ENCODE assay signal across 8 mouse cellular contexts in the genomic region with DNA sequence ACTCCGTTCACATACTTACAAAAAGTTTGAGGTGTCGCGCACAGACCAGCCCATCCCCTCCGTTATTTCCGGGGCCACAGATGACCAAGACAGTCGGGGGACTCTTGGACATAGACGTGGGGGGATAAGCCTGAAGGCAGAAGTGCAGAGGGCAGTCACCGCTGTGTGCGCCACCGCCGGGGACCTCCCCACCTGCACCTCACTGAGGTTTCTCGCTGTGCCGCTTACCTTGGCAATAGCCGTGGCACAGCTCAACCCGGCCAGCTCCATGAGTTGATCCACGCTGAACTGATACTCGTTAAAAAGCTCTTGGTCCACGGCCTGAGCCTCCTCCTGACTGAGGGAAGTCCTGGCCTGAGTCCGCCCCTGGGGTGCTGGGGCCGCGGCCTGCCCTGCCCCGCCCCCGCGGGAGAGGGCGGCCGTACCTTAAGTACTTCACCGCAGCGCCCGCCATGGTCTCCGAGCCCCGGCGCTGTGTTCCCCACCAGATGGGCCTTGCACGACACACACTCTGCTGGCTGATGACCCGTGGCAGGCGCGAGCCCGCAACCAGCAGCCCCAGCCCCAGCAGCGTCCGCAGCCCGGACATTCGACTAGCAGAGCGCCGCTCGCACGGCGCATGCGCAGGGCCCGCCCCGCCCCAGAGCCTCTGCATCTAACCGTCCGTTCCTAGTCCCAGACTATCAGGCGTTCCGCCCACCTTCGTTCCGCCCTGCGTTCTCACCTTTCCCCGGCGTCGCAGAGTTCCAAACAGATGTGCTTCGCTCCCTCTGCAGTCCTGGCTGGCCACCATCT. TPM values are rescaled to one million over a fixed set of nuclear protein-coding genes. Genes with fewer than 3 reads are reported as not detected.
DNase-seq lines count a peak whose midpoint lies in the region; ATAC-seq and TF ChIP-seq lines count a peak whose summit lies in the region.

A gene (minus strand): TSS at position 594 of the 795 bp plus-strand sequence.

- peak; percentile 95 for DNase-seq in brain, embryonic 14.5 days (ENCODE audit: low read depth)
- DNase-seq in liver, adult 2 months (ENCODE audit: extremely low read depth, low read depth, low spot score), result peak; percentile 79
- peak; percentile 91 for DNase-seq in splenic B cell, adult 2 months (ENCODE audit: low read depth, low spot score)

- ATAC-seq in heart, embryonic 11.5 days (replicated peaks; ENCODE audit: insufficient number of reproducible peaks, low FRiP score, low TSS enrichment), result peak; percentile 86
- peak; percentile 95 for ATAC-seq in kidney, embryonic 16.5 days (ENCODE audit: low FRiP score, low TSS enrichment)

- 1% methylated on average over 60 of the region's 60 CpGs for WGBS in heart, embryonic 11.5 days (ENCODE audit: insufficient replicate concordance)
- WGBS in kidney, embryonic 16.5 days, result under 1% methylated on average over 60 of the region's 60 CpGs
- WGBS in liver, adult 2 months, result under 1% methylated on average over 60 of the region's 60 CpGs

- peak within 1 kb of the TSS; percentile 96 for H3K4me2 ChIP-seq in heart, embryonic 11.5 days
- H3K4me2 ChIP-seq in kidney, embryonic 16.5 days (replicated peaks; ENCODE audit: low read depth, low read length), result peak within 1 kb of the TSS; percentile 84
- H3K4me2 ChIP-seq in myocyte (ENCODE audit: low read depth), result peak within 1 kb of the TSS; percentile 93

- peak within 1 kb of the TSS; percentile 81 for H3K9ac ChIP-seq in heart, embryonic 11.5 days (ENCODE audit: low read depth, low read length)
- peak within 1 kb of the TSS; percentile 91 for H3K9ac ChIP-seq in kidney, embryonic 16.5 days (replicated peaks; ENCODE audit: low read length)
- H3K9ac ChIP-seq in liver, adult 2 months (ENCODE audit: low read depth, low read length), result peak within 1 kb of the TSS; percentile 92

- peak; percentile 96 for TF ChIP-seq POLR2A in brain, embryonic 14.5 days (IDR thresholded peaks at IDR 0.05; ENCODE audit: borderline replicate concordance, extremely low read depth, insufficient read depth, insufficient read length, poor library complexity, severe bottlenecking)
- peak; percentile 63; the same call in 1 of the 2 replicates for TF ChIP-seq POLR2A in liver, adult 2 months (IDR thresholded peaks at IDR 0.05; ENCODE audit: extremely low read depth, insufficient read depth, low read length)
- peak; percentile 93 for TF ChIP-seq POLR2A in myocyte (IDR thresholded peaks at IDR 0.05; ENCODE audit: insufficient read length, low read depth)

- H3K79me3 ChIP-seq in C2C12 (ENCODE audit: low read depth), result peaks cover 4% of the 10 kb centered on the region

- peaks cover 34% of the 10 kb centered on the region for H3K36me3 ChIP-seq in C2C12 (ENCODE audit: control insufficient read depth, insufficient read depth)
- H3K36me3 ChIP-seq in erythroblast, embryonic 14.5 days (ENCODE audit: control insufficient read depth), result peaks cover 36% of the 10 kb centered on the region
- peaks cover 7% of the 10 kb centered on the region for H3K36me3 ChIP-seq in heart, embryonic 11.5 days (ENCODE audit: control insufficient read depth, insufficient read depth, low read length)
- H3K36me3 ChIP-seq in kidney, embryonic 16.5 days (ENCODE audit: insufficient read depth, low read length), result peaks cover 24% of the 10 kb centered on the region
- 0 out of 2 replicates have a peak, but pooled peaks cover 2% of the 10 kb centered on the region for H3K36me3 ChIP-seq in liver, adult 2 months (ENCODE audit: control insufficient read depth, insufficient read depth, low read length)
- no peaks in the 10 kb centered on the region for H3K36me3 ChIP-seq in myocyte (ENCODE audit: control insufficient read depth, insufficient read depth)
- H3K36me3 ChIP-seq in splenic B cell, adult 2 months (ENCODE audit: control insufficient read depth, insufficient read depth, low read length, poor library complexity, severe bottlenecking), result peaks cover 2% of the 10 kb centered on the region

- no peaks in the 10 kb centered on the region for H3K9me3 ChIP-seq in erythroblast, embryonic 14.5 days (ENCODE audit: control insufficient read depth, low read length)
- no peaks in the 10 kb centered on the region for H3K9me3 ChIP-seq in heart, embryonic 11.5 days (replicated peaks; ENCODE audit: control insufficient read depth, low read length)
- peaks cover 7% of the 10 kb centered on the region for H3K9me3 ChIP-seq in kidney, embryonic 16.5 days (ENCODE audit: low read length)

- peak within 1 kb of the TSS; percentile 43 for H3K4me3 ChIP-seq in C2C12 (ENCODE audit: insufficient read depth, poor library complexity, severe bottlenecking)
- peak within 1 kb of the TSS; percentile 90 for H3K4me3 ChIP-seq in erythroblast, embryonic 14.5 days (replicated peaks)
- peak within 1 kb of the TSS; percentile 79 for H3K4me3 ChIP-seq in heart, embryonic 11.5 days (ENCODE audit: low read depth, low read length)
- peak within 1 kb of the TSS; percentile 88 for H3K4me3 ChIP-seq in kidney, embryonic 16.5 days (ENCODE audit: low read length)
- H3K4me3 ChIP-seq in liver, adult 2 months (ENCODE audit: insufficient read depth, low read depth, low read length), result peak within 1 kb of the TSS; percentile 84
- H3K4me3 ChIP-seq in myocyte, result peak within 1 kb of the TSS; percentile 61

- H3K27ac ChIP-seq in heart, embryonic 11.5 days (ENCODE audit: low read depth, low read length), result peak within 1 kb of the TSS; percentile 36
- peak within 1 kb of the TSS; percentile 79 for H3K27ac ChIP-seq in kidney, embryonic 16.5 days (ENCODE audit: low read length)
- H3K27ac ChIP-seq in liver, adult 2 months (replicated peaks; ENCODE audit: insufficient read depth, low read depth, low read length), result peak within 1 kb of the TSS; percentile 74

- H3K79me2 ChIP-seq in C2C12 (ENCODE audit: control insufficient read depth, insufficient read depth) (peaks cover 7% of the 10 kb centered on the region), myocyte (ENCODE audit: control insufficient read depth, insufficient read depth) (peaks cover 4% of the 10 kb centered on the region)
- H3K79me2 ChIP-seq in liver, adult 2 months (ENCODE audit: control insufficient read depth, insufficient read depth, low read length), result no peaks in the 10 kb centered on the region

- H3ac ChIP-seq in C2C12 (ENCODE audit: control insufficient read depth, insufficient read length, low read depth), result peak within 1 kb of the TSS; percentile 86
- peak within 1 kb of the TSS; percentile 55 for H3ac ChIP-seq in myocyte (ENCODE audit: control insufficient read depth, insufficient read length)

- no peak for TF ChIP-seq CTCF in C2C12 (IDR thresholded peaks at IDR 0.05; ENCODE audit: control insufficient read depth, insufficient read depth, insufficient read length)
- TF ChIP-seq CTCF in brain, embryonic 14.5 days (IDR thresholded peaks at IDR 0.05; ENCODE audit: borderline replicate concordance, extremely low read depth, insufficient read depth, insufficient read length), result no peak
- TF ChIP-seq CTCF in liver, adult 2 months (IDR thresholded peaks at IDR 0.05; ENCODE audit: low read depth, low read length), result no peak

- H3K4me1 ChIP-seq in erythroblast, embryonic 14.5 days (ENCODE audit: control insufficient read depth), result peaks cover 22% of the 10 kb centered on the region
- H3K4me1 ChIP-seq in heart, embryonic 11.5 days (ENCODE audit: control insufficient read depth, insufficient read depth, low read length), result peaks cover 11% of the 10 kb centered on the region
- peaks cover 9% of the 10 kb centered on the region for H3K4me1 ChIP-seq in kidney, embryonic 16.5 days (ENCODE audit: insufficient read depth, low read length)
- H3K4me1 ChIP-seq in liver, adult 2 months (ENCODE audit: control insufficient read depth, insufficient read depth, low read length), result peaks cover 3% of the 10 kb centered on the region

- no peaks in the 10 kb centered on the region for H3K27me3 ChIP-seq in C2C12 (ENCODE audit: control insufficient read depth, insufficient read depth, insufficient read length)
- H3K27me3 ChIP-seq in erythroblast, embryonic 14.5 days (ENCODE audit: control insufficient read depth), result no peaks in the 10 kb centered on the region
- no peaks in the 10 kb centered on the region for H3K27me3 ChIP-seq in heart, embryonic 11.5 days (ENCODE audit: control insufficient read depth, insufficient read depth, low read length)
- H3K27me3 ChIP-seq in kidney, embryonic 16.5 days (ENCODE audit: insufficient read depth, low read length), result no peaks in the 10 kb centered on the region
- no peaks in the 10 kb centered on the region for H3K27me3 ChIP-seq in liver, adult 2 months (ENCODE audit: control insufficient read depth, insufficient read depth, low read length)
- no peaks in the 10 kb centered on the region for H3K27me3 ChIP-seq in myocyte (ENCODE audit: control insufficient read depth, insufficient read depth, insufficient read length)
- no peaks in the 10 kb centered on the region for H3K27me3 ChIP-seq in splenic B cell, adult 2 months (ENCODE audit: control insufficient read depth, insufficient read depth, low read length, poor library complexity, severe bottlenecking)

TF ChIP-seq in C2C12, 6 proteins besides CTCF, POLR2A, EP300 and RAD21:
- TF ChIP-seq USF1 (IDR thresholded peaks at IDR 0.05; ENCODE audit: low read depth), result no peak
- no peak for TF ChIP-seq FOSL1 (IDR thresholded peaks at IDR 0.05; ENCODE audit: insufficient read depth, low read length, poor library complexity, severe bottlenecking)
- peak; percentile 92 for TF ChIP-seq MAX (IDR thresholded peaks at IDR 0.05)
- TF ChIP-seq CEBPB (IDR thresholded peaks at IDR 0.05; ENCODE audit: low read depth), result no peak
- TF ChIP-seq MYOG (IDR thresholded peaks at IDR 0.05; ENCODE audit: control insufficient read depth, extremely low read depth, insufficient read length), result no peak
- TF ChIP-seq MYOD1 (IDR thresholded peaks at IDR 0.05; ENCODE audit: control insufficient read depth, insufficient read length, low read depth), result no peak

TF ChIP-seq in myocyte, 11 proteins besides CTCF, POLR2A, EP300 and RAD21 (continues in another document):
- TF ChIP-seq REST (IDR thresholded peaks at IDR 0.05; ENCODE audit: insufficient read depth, insufficient read length) (no peak), MAX (IDR thresholded peaks at IDR 0.05; ENCODE audit: low read depth) (no peak), CEBPB (IDR thresholded peaks at IDR 0.05; ENCODE audit: insufficient read depth, poor library complexity, severe bottlenecking) (no peak), MYOG (IDR thresholded peaks at IDR 0.05; ENCODE audit: control insufficient read depth in 1 of 3, insufficient read depth in 1 of 3, insufficient read length in 2 of 3, low read depth in 2 of 3) (peak in 1 of 3 experiments; percentile 35), TCF3 (IDR thresholded peaks at IDR 0.05; ENCODE audit: insufficient read length, low read depth) (no peak), POLR2AphosphoS2 (IDR thresholded peaks at IDR 0.05; ENCODE audit: insufficient read length, low read depth) (peak; percentile 84)

RNA-seq across cellular contexts. Expression of the gene that starts here (rescaled TPM):
- polyA plus RNA-seq in C2C12 (2012; fragmentation: generic; extraction: Trizol) (93.6 TPM), myocyte (2012; fragmentation: generic; extraction: Trizol) (141 TPM)
- polyA plus RNA-seq in brain, embryonic 14.5 days (2012; rRNA removed), result 87.8 and 101 TPM in 2 replicates
- 1.2 and 2.1 TPM in 2 replicates for polyA plus RNA-seq in erythroblast, embryonic 14.5 days (2012)
- polyA plus RNA-seq in heart, embryonic 11.5 days (2014; fragmentation: Nextera tagmentation; extraction: Ambion mirVana), result 136 and 149 TPM in 2 replicates
- polyA plus RNA-seq in kidney, embryonic 16.5 days (2015; fragmentation: Nextera tagmentation; extraction: Ambion mirVana), result 181 and 190 TPM in 2 replicates
- total RNA-seq in liver, adult 2 months (2014; rRNA removed), result 99.6 and 105 TPM in 2 replicates
- polyA plus RNA-seq in liver, adult 2 months (2012; rRNA removed), result 84.1 and 94.0 TPM in 2 replicates

Comparison
In these comparisons a context has a peak if more than half of its experiments do, and no peak if none do; other contexts are left out.
1. Peak in every context shown above with its lines: DNase-seq, ATAC-seq, H3K4me3 ChIP-seq and H3K27ac ChIP-seq.
2. RNA of the gene that starts here (polyA plus RNA-seq): 181 to 190 TPM in kidney, embryonic 16.5 days, 141 TPM in myocyte (single experiment), 136 to 149 TPM in heart, embryonic 11.5 days, 84.1 to 94.0 TPM in liver, adult 2 months, 93.6 TPM in C2C12 (single experiment) and 87.8 to 101 TPM in brain, embryonic 14.5 days; 1.2 to 2.1 TPM in erythroblast, embryonic 14.5 days; every median in the first group is over 10 times any median in the second.